Mouse (Mus musculus) adrenal gland, adult (tissue): ENCODE data around the gene Sox5.

Experiments used
- DNase-seq, 2 experiments: peaks; one replicate each; pipeline ENCODE4 v3.0.0; 2022 to 2023; ENCODE audit warnings: low spot score in 1 of 2; ENCODE audit not compliant: inconsistent age in 2 of 2

Gene Sox5

GRCm38 (mm10) chr6:144154892-144155424 lies 626.8 kb downstream of the Sox5 start:
- no peak for DNase-seq

- no peak for DNase-seq
Measured at GRCm38 (mm10) chr6:144151957-144152356, 629.8 kb downstream of the Sox5 start.

- DNase-seq, result peak in 1 of 2 experiments; percentile 17
Measured at GRCm38 (mm10) chr6:144151075-144151474, 630.7 kb downstream of the Sox5 start.

GRCm38 (mm10) chr6:144137397-144137796 lies 644.4 kb downstream of the Sox5 start:
- DNase-seq, result no peak

- no peak for DNase-seq
Measured at GRCm38 (mm10) chr6:144136894-144137293, 644.9 kb downstream of the Sox5 start.

GRCm38 (mm10) chr6:144129927-144130326 lies 651.9 kb downstream of the Sox5 start:
- no peak for DNase-seq

- no peak for DNase-seq
Measured at GRCm38 (mm10) chr6:144119961-144120360, 661.8 kb downstream of the Sox5 start.

GRCm38 (mm10) chr6:144116646-144117045 lies 665.1 kb downstream of the Sox5 start:
- DNase-seq, result peak in 1 of 2 experiments; percentile 37

GRCm38 (mm10) chr6:144111561-144111960 lies 670.2 kb downstream of the Sox5 start:
- DNase-seq, result no peak

- no peak for DNase-seq
Measured at GRCm38 (mm10) chr6:144106848-144107247, 674.9 kb downstream of the Sox5 start.

- DNase-seq, result no peak
Measured at GRCm38 (mm10) chr6:144105645-144106044, 676.1 kb downstream of the Sox5 start.

GRCm38 (mm10) chr6:144103612-144104011 lies 678.2 kb downstream of the Sox5 start:
- no peak for DNase-seq

- DNase-seq, result no peak
Measured at GRCm38 (mm10) chr6:144100852-144101251, 680.9 kb downstream of the Sox5 start.

- no peak for DNase-seq
Measured at GRCm38 (mm10) chr6:144098119-144098518, 683.7 kb downstream of the Sox5 start.

- DNase-seq, result no peak
Measured at GRCm38 (mm10) chr6:144088256-144088655, 693.5 kb downstream of the Sox5 start.

- DNase-seq, result no peak
Measured at GRCm38 (mm10) chr6:144086096-144086810, 695.5 kb downstream of the Sox5 start.

GRCm38 (mm10) chr6:144082297-144082696 lies 699.5 kb downstream of the Sox5 start:
- DNase-seq, result no peak

GRCm38 (mm10) chr6:144077826-144078225 lies 704.0 kb downstream of the Sox5 start:
- no peak for DNase-seq

- DNase-seq, result no peak
Measured at GRCm38 (mm10) chr6:144076376-144076775, 705.4 kb downstream of the Sox5 start.

GRCm38 (mm10) chr6:144075327-144075941 lies 706.3 kb downstream of the Sox5 start:
- no peak for DNase-seq

GRCm38 (mm10) chr6:144074826-144075225 lies 707.0 kb downstream of the Sox5 start:
- peak; percentile 76 to 83 for DNase-seq

- no peak for DNase-seq
Measured at GRCm38 (mm10) chr6:144070461-144070860, 711.3 kb downstream of the Sox5 start.
